ENCODE assay signal across 22 mouse cellular contexts in the genomic region with DNA sequence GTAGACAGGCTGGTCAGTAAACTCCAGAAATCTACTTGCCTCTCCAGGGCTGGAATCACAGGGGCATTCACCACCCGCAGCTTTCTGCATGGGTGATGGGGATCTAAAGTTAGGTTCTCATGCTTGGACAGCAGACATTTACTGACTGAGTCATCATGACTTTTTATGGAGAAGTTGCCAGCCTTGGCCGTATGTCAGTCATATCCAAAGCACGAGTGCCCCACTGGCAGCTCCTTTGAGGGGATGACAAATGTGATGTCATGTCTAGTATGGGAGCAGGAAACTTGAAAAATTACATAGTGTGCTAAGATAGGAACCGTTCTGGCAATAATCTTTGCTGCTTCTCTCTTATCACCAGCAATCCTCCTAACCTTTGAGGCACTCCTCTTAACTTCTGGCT.
"Had no signal": no experiment of that assay in that cellular context is flagged by ENCODE, and none has a peak within 500 bp of the region (broad histone marks: within the 10 kb centered on the region; RNA-seq: fewer than 3 reads in every experiment).

No protein-coding gene starts in this region.

- H3K4me3 ChIP-seq: layer of hippocampus, adult 2 months; limb, embryonic 10.5 days; limb, embryonic 13.5 days; liver, embryonic 12.5 days; liver, embryonic 15.5 days; lung, embryonic 15.5 days; megakaryocyte, embryonic 14.5 days; midbrain, embryonic 10.5 days; midbrain, embryonic 13.5 days; myocyte; neural tube, embryonic 13.5 days; stomach, embryonic 15.5 days had no signal

- H3K4me1 ChIP-seq: limb, embryonic 13.5 days; liver, embryonic 12.5 days; midbrain, embryonic 13.5 days; neural tube, embryonic 13.5 days; stomach, embryonic 15.5 days had no signal

- H3K9me3 ChIP-seq: limb, embryonic 10.5 days; limb, embryonic 13.5 days; liver, embryonic 12.5 days; liver, embryonic 15.5 days; lung, embryonic 15.5 days; midbrain, embryonic 10.5 days; midbrain, embryonic 13.5 days; neural tube, embryonic 13.5 days; stomach, embryonic 15.5 days had no signal

- H3K36me3 ChIP-seq: limb, embryonic 10.5 days; limb, embryonic 13.5 days; liver, embryonic 12.5 days; liver, embryonic 15.5 days; lung, embryonic 15.5 days; midbrain, embryonic 10.5 days; midbrain, embryonic 13.5 days; neural tube, embryonic 13.5 days; stomach, embryonic 15.5 days had no signal

- DNase-seq: kidney, postnatal 25 days; layer of hippocampus, adult 9-11 months; liver; lung, adult 18-20 months; lung, postnatal 10 days; lung, postnatal 36 days; retina, postnatal 1 day; right cerebral cortex, postnatal 25 days; spleen, adult 18-20 months; thymus, postnatal 25 days had no signal

- H3K27me3 ChIP-seq: limb, embryonic 13.5 days; liver, embryonic 12.5 days; liver, embryonic 15.5 days; lung, embryonic 15.5 days; midbrain, embryonic 13.5 days; neural tube, embryonic 13.5 days; stomach, embryonic 15.5 days had no signal

- H3K27ac ChIP-seq: layer of hippocampus, adult 2 months; limb, embryonic 10.5 days; limb, embryonic 13.5 days; liver, embryonic 12.5 days; liver, embryonic 15.5 days; lung, embryonic 15.5 days; midbrain, embryonic 10.5 days; midbrain, embryonic 13.5 days; neural tube, embryonic 13.5 days; stomach, embryonic 15.5 days had no signal
